Mouse (Mus musculus) kidney, embryonic 16.5 days (tissue): Measurements from ENCODE around the gene March6. TPM values are rescaled to one million over a fixed set of nuclear protein-coding genes. Genes with fewer than 3 reads are reported as not detected.

ENCODE experiments used
- ATAC-seq: fragments of 200-750 bp; cut with Nextera tagmentation; 2 replicates; pipeline ENCODE4 v1.8.0; 2017; ENCODE audit warnings: moderate TSS enrichment; ENCODE audit not compliant: low FRiP score, low TSS enrichment
- H3K27ac ChIP-seq: fragments of 300-500 bp; sonication (generic); 2 replicates; pipeline ENCODE4 v1.5.1; 2014; ENCODE audit warnings: low read length
- H3K27me3 ChIP-seq: fragments of 300-500 bp; sonication (generic); 2 replicates; pipeline ENCODE4 v1.6.1; 2014; ENCODE audit warnings: low read length, control low read depth, mixed read lengths; ENCODE audit not compliant: insufficient read depth
- H3K36me3 ChIP-seq: fragments of 300-500 bp; sonication (generic); 2 replicates; pipeline ENCODE4 v1.6.1; 2014; ENCODE audit warnings: low read length, control low read depth, mixed read lengths; ENCODE audit not compliant: insufficient read depth
- H3K4me1 ChIP-seq: fragments of 300-500 bp; sonication (generic); 2 replicates; pipeline ENCODE4 v1.6.1; 2014; ENCODE audit warnings: low read length, control low read depth, mixed read lengths; ENCODE audit not compliant: insufficient read depth
- H3K4me2 ChIP-seq: fragments of 300-500 bp; sonication (generic); replicated peaks from 2 replicates; pipeline ENCODE4 v1.6.1; 2014; ENCODE audit warnings: low read depth, low read length
- H3K4me3 ChIP-seq: fragments of 300-500 bp; sonication (generic); 2 replicates; pipeline ENCODE4 v1.5.1; 2014; ENCODE audit warnings: mild to moderate bottlenecking, low read length
- H3K9ac ChIP-seq: fragments of 300-500 bp; sonication (generic); replicated peaks from 2 replicates; pipeline ENCODE4 v1.6.1; 2014; ENCODE audit warnings: low read length
- H3K9me3 ChIP-seq: fragments of 300-500 bp; sonication (generic); 2 replicates; pipeline ENCODE4 v1.6.1; 2016; ENCODE audit warnings: low read length, control low read depth
- WGBS: fragments of 180-500 bp; shearing (Covaris S2); extraction: QIAGEN DNeasy Blood & Tissue Kit; methylation state at CpG from one replicate; pipeline ENCODE4 v1.1.7; 2014; 5-methylcytosine and 5-hydroxymethylcytosine counted together
- polyA plus RNA-seq: library from polyadenylated mRNA; unstranded; fragments of >200 nt; fragmentation: Nextera tagmentation; extraction: Ambion mirVana; gene quantifications from 2 replicates; pipeline ENCODE4 v1.2.1, GENCODE M21; 2015

Gene March6
- polyA plus RNA-seq, 1 experiment from 2014 or later, result 37.4 TPM

- H3K4me3 ChIP-seq, result no peak overlapping the region
- 0 out of 2 replicates have a peak, but pooled peaks cover 6% of the 10 kb centered on the region for H3K4me1 ChIP-seq
- no peaks in the 10 kb centered on the region for H3K9me3 ChIP-seq
- no peak overlapping the region for H3K27ac ChIP-seq
- no peak overlapping the region for H3K9ac ChIP-seq
- WGBS, result 83% methylated on average over 2 of the region's 2 CpGs
- no peaks in the 10 kb centered on the region for H3K27me3 ChIP-seq
- no peaks in the 10 kb centered on the region for H3K36me3 ChIP-seq
- no peak overlapping the region for H3K4me2 ChIP-seq
- ATAC-seq, result no peak
These were observed 12.5 kb downstream of the March6 start for GRCm38 (mm10) chr15:31518371-31518770.

GRCm38 (mm10) chr15:31517186-31517585, 13.7 kb downstream of the March6 start:
- no peak overlapping the region for H3K9ac ChIP-seq
- no peak overlapping the region for H3K4me2 ChIP-seq
- no peaks in the 10 kb centered on the region for H3K27me3 ChIP-seq
- H3K27ac ChIP-seq, result no peak overlapping the region
- H3K4me3 ChIP-seq, result no peak overlapping the region
- 84% methylated on average over 1 of the region's 1 CpGs for WGBS
- H3K36me3 ChIP-seq, result no peaks in the 10 kb centered on the region
- ATAC-seq, result no peak
- H3K9me3 ChIP-seq, result no peaks in the 10 kb centered on the region
- no peaks in the 10 kb centered on the region for H3K4me1 ChIP-seq

GRCm38 (mm10) chr15:31511795-31512194, 19.1 kb downstream of the March6 start:
- no peaks in the 10 kb centered on the region for H3K9me3 ChIP-seq
- no peak for ATAC-seq
- H3K36me3 ChIP-seq, result no peaks in the 10 kb centered on the region
- WGBS, result 88% methylated on average over 1 of the region's 1 CpGs
- H3K4me3 ChIP-seq, result no peak overlapping the region
- no peaks in the 10 kb centered on the region for H3K4me1 ChIP-seq
- no peak overlapping the region for H3K9ac ChIP-seq
- H3K27me3 ChIP-seq, result no peaks in the 10 kb centered on the region
- no peak overlapping the region for H3K27ac ChIP-seq
- no peak overlapping the region for H3K4me2 ChIP-seq

- no peaks in the 10 kb centered on the region for H3K9me3 ChIP-seq
- H3K4me3 ChIP-seq, result no peak overlapping the region
- ATAC-seq, result no peak
- no peaks in the 10 kb centered on the region for H3K4me1 ChIP-seq
- H3K4me2 ChIP-seq, result no peak overlapping the region
- no peaks in the 10 kb centered on the region for H3K36me3 ChIP-seq
- no peak overlapping the region for H3K27ac ChIP-seq
- no peak overlapping the region for H3K9ac ChIP-seq
- no peaks in the 10 kb centered on the region for H3K27me3 ChIP-seq
These were observed 19.5 kb downstream of the March6 start for GRCm38 (mm10) chr15:31511406-31511771.

- Histone ChIP-seq H3K4me3 (no peak overlapping the region), H3K27me3 (no peaks in the 10 kb centered on the region), H3K9me3 (no peaks in the 10 kb centered on the region), H3K4me1 (no peaks in the 10 kb centered on the region), H3K9ac (no peak overlapping the region), H3K4me2 (no peak overlapping the region), H3K36me3 (no peaks in the 10 kb centered on the region), H3K27ac (no peak overlapping the region)
- no peak for ATAC-seq
- 68% methylated on average over 7 of the region's 7 CpGs for WGBS
These were observed 20.1 kb downstream of the March6 start for GRCm38 (mm10) chr15:31510477-31511405.

GRCm38 (mm10) chr15:31505082-31505481, 25.8 kb downstream of the March6 start:
- H3K27me3 ChIP-seq, result no peaks in the 10 kb centered on the region
- H3K4me1 ChIP-seq, result no peaks in the 10 kb centered on the region
- no peak overlapping the region for H3K9ac ChIP-seq
- ATAC-seq, result no peak
- H3K36me3 ChIP-seq, result peaks cover 16% of the 10 kb centered on the region
- no peak overlapping the region for H3K27ac ChIP-seq
- WGBS, result 77% methylated on average over 2 of the region's 2 CpGs
- H3K4me3 ChIP-seq, result no peak overlapping the region
- H3K4me2 ChIP-seq, result no peak overlapping the region
- H3K9me3 ChIP-seq, result no peaks in the 10 kb centered on the region

GRCm38 (mm10) chr15:31503447-31503846, 27.4 kb downstream of the March6 start:
- Histone ChIP-seq H3K9ac (no peak overlapping the region), H3K4me1 (no peaks in the 10 kb centered on the region), H3K27ac (no peak overlapping the region), H3K36me3 (peaks cover 24% of the 10 kb centered on the region), H3K27me3 (no peaks in the 10 kb centered on the region), H3K9me3 (no peaks in the 10 kb centered on the region), H3K4me3 (no peak overlapping the region), H3K4me2 (no peak overlapping the region)
- ATAC-seq, result no peak
- 83% methylated on average over 3 of the region's 3 CpGs for WGBS

GRCm38 (mm10) chr15:31502996-31503395, 27.9 kb downstream of the March6 start:
- WGBS, result 81% methylated on average over 4 of the region's 4 CpGs
- H3K4me2 ChIP-seq, result no peak overlapping the region
- no peaks in the 10 kb centered on the region for H3K27me3 ChIP-seq
- H3K9me3 ChIP-seq, result no peaks in the 10 kb centered on the region
- H3K4me3 ChIP-seq, result no peak overlapping the region
- no peak overlapping the region for H3K27ac ChIP-seq
- ATAC-seq, result no peak
- H3K4me1 ChIP-seq, result no peaks in the 10 kb centered on the region
- H3K36me3 ChIP-seq, result peaks cover 28% of the 10 kb centered on the region
- H3K9ac ChIP-seq, result no peak overlapping the region

- Histone ChIP-seq H3K4me3 (no peak overlapping the region), H3K27me3 (no peaks in the 10 kb centered on the region), H3K9ac (no peak overlapping the region), H3K4me2 (no peak overlapping the region), H3K9me3 (no peaks in the 10 kb centered on the region), H3K27ac (no peak overlapping the region), H3K4me1 (no peaks in the 10 kb centered on the region), H3K36me3 (peaks cover 33% of the 10 kb centered on the region)
- WGBS, result 77% methylated on average over 1 of the region's 1 CpGs
- ATAC-seq, result no peak
These were observed 28.5 kb downstream of the March6 start for GRCm38 (mm10) chr15:31502313-31502712.

- Histone ChIP-seq H3K27me3 (no peaks in the 10 kb centered on the region), H3K27ac (no peak overlapping the region), H3K36me3 (peaks cover 62% of the 10 kb centered on the region), H3K4me1 (no peaks in the 10 kb centered on the region), H3K9ac (no peak overlapping the region), H3K4me2 (no peak overlapping the region), H3K4me3 (no peak overlapping the region), H3K9me3 (no peaks in the 10 kb centered on the region)
- ATAC-seq, result no peak
- WGBS, result 95% methylated on average over 9 of the region's 9 CpGs
These were observed 36.0 kb downstream of the March6 start for GRCm38 (mm10) chr15:31494803-31495202.
